Mouse (Mus musculus) bone marrow macrophage, adult 2 months (primary cell): ENCODE results near the gene Tatdn2.

ENCODE experiments used
- CTCF ChIP-seq: IDR thresholded peaks from 2 replicates; pipeline ENCODE4 v1.5.1; 2012; ENCODE audit warnings: low read depth, mild to moderate bottlenecking, low read length, moderate library complexity
- POLR2A ChIP-seq: IDR thresholded peaks from 2 replicates; pipeline ENCODE4 v1.6.1; 2012; ENCODE audit warnings: mild to moderate bottlenecking, low read depth, low read length, borderline replicate concordance

DNA sequence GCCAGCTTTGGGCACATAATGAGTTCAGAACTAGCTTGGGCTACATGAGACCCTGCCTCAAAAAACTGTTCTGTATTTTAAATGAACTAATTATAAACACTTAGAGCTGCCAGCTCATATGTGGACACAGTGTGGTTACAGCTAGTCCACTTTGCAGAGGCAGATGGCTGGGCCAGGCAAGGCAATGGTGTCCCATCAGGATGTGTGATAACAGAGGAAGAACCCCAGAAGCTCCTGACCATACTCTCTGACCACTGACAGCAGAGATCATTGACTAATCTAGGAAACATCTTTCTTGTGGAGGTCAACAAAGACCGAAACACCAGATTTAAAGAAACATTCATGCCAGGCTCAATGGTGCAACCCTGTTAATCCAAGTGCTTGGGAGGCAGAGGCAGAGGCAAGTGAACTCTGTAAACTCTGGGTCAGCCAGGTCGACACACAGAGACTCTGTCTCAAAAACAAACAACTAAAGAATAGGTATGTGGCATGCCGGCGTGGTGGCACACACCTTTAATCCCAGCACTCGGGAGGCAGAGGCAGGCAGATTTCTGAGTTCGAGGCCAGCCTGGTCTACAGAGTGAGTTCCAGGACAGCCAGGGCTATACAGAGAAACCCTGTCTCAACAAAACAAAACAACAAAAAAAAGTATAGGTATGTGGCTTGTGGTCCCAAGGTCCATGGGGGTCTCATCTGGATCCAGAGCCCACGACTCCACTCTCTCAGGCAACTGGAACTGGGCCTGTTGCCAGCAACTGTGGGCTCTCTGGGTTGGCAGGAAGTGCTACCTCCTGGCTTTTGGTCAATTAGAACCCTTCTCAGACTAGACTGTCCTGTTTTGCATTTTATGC lies 47.3 kb upstream of the Tatdn2 start:
- TF ChIP-seq POLR2A (no peak), CTCF (no peak)
